Mouse (Mus musculus): Measurements from ENCODE around the gene Pcare.

GRCm38 (mm10) chr17:71746114-71746513 is 6.6 kb downstream of the Pcare start:
- TF ChIP-seq CTCF (IDR thresholded peaks at IDR 0.05; ENCODE audit: extremely low read depth, insufficient read depth, insufficient read length, insufficient replicate concordance) (no peak), POLR2A (IDR thresholded peaks at IDR 0.05; ENCODE audit: low read depth, low read length) (no peak)

All from spleen, adult 2 months (tissue).